Mouse (Mus musculus) megakaryocyte, embryonic 14.5 days (primary cell): Measurements from ENCODE around the gene Sarnp.

Experiments
- FLI1 ChIP-seq: IDR thresholded peaks from 2 replicates; pipeline ENCODE4 v1.6.1; 2012; ENCODE audit warnings: low read length, inconsistent platforms, mixed read lengths
- GATA1 ChIP-seq: IDR thresholded peaks from 3 replicates; pipeline ENCODE4 v1.6.1; 2012; ENCODE audit warnings: mixed read lengths, low read length, inconsistent platforms, borderline replicate concordance

- TF ChIP-seq GATA1 (no peak), FLI1 (no peak)
Observed at GRCm38 (mm10) chr10:128919966-128920365, 102.8 kb downstream of the Sarnp start.
